Mouse (Mus musculus) liver, adult (tissue): ENCODE results near the gene Smim22.

Experiments
- GATA4 ChIP-seq: IDR thresholded peaks from 2 replicates; pipeline ENCODE4 v1.6.1; 2014; ENCODE audit warnings: mild to moderate bottlenecking, low read length; ENCODE audit not compliant: insufficient replicate concordance

Smim22 gene

DNA sequence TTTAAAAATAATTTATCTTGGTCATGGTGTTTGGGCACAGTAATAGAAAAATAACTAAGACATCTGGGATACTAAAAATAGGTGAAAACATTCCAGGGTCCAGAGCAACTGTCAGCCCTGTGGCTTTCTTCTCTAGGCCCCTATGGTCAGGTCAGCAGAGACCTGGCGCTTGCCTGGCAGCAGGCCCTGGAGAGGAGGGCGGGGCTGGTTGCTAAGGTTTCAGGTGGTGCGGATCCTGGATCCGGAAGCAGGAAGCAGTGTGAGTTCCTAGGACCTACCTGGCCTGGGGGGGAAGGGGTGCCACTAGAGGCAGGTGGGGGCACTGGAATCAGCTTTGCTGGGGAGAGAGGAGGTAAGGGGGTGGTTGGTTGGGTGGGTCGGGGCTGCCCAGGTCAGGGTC lies at the start of gene Smim22:
Gene Smim22 (plus strand): TSS at position 222 of the 400 bp plus-strand sequence.
- TF ChIP-seq GATA4: no peak

DNA sequence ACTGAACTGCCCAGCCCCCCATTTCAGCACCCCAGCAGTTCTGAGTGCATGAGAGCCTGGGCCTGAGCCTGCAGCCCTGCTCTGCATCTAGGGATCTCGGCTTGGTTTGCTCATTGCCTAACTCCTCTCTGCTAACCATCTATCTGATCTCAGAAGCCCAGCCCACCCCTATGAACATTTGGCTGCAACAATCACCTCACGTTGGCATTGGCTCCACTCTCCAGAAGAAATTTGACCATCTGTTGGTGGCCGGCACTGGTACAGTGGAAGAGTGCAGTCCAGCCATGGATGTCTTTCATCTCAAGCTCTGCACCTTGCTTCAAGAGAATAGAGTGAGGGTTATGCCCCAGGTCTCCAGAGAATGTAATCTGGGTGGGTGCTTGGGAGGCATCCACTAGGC lies 49.6 kb upstream of the Smim22 start:
- TF ChIP-seq GATA4: no peak

DNA sequence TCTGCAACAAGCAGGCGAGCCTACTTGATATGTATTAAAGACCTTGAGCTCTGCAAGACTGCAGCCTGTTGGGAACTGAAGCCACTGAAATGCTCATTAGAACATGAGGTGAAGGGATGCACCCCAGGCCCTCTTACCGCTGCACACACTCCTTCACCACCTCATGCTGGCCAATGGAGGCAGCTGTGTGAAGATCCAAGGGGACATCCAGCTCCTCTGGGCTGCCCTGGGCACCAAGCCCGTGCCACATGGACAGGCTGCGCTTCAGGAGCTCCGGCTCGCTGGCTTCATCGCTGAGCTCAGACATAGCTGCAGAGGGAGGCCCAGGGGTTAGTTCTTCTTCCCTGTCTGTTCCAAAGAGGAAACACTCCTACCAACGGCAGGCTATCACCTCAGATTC lies 46.8 kb upstream of the Smim22 start:
- TF ChIP-seq GATA4: no peak

DNA sequence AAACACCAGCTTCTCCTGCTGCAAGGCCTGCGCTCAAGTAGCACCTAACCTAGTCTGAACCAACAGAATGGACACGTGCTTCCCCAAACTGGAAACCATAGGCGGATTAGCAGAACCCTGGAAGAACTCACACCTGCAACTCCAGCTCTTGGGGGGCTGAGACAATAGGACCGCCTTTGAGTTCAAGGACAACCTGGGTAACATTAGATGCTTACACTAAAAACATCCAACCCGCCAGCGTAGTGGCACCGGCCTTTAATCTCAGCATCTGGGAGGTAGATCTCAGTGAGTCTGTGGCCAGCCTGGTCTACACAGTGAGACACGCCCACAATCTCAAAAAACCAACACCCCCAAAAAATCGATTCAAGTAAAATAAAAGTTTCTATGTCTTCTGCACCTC lies 43.7 kb upstream of the Smim22 start:
- TF ChIP-seq GATA4: no peak

DNA sequence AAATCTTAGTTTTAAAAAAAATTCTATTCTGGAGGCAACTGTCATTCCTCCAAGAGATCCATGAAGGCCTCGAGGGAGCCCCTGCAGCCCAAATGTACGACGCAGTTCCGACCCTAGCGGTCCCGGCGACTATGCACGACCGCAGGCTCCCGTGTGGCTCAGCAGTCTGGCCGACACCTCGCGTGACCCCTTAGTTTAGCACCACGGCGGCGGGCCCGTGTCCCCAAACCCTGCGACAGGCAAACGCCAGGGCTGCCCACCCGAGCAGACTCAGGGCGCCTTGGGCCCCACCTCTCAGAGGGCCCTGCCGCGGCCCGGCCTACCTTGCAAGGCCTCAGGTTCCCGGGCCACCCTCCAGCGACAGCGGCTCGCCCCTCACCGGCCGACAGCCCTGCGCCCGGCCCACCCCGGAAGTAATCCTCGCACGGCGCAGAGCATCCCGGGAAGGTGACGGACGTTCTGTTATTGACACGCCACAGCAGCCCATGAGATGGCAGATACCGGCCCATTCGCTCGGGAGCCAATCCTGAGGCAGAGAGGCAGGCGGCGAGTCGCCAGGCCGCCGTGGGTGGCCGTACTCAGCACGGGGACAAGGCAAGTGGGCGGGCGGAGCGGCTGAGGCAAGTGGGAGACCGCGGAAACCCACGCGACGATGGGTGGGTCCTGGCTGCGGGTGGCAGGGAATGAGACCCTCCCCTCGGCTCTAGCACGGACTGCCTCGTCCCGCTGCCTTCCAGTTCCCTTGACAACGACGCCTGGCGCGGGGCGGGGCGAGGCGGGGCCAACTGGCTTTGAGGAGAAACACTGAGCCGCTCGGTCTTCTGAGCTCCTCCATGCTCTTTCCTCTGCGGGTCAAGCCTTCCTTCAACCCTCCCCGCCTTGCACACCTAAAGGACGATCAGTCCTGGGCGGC lies 43.0 kb upstream of the Smim22 start, which contains the start of gene Anks3:
Gene Anks3 (minus strand): TSS at position 409 of the 913 bp plus-strand sequence.
- TF ChIP-seq GATA4: peak; percentile 61; the same call in 1 of the 2 replicates

DNA sequence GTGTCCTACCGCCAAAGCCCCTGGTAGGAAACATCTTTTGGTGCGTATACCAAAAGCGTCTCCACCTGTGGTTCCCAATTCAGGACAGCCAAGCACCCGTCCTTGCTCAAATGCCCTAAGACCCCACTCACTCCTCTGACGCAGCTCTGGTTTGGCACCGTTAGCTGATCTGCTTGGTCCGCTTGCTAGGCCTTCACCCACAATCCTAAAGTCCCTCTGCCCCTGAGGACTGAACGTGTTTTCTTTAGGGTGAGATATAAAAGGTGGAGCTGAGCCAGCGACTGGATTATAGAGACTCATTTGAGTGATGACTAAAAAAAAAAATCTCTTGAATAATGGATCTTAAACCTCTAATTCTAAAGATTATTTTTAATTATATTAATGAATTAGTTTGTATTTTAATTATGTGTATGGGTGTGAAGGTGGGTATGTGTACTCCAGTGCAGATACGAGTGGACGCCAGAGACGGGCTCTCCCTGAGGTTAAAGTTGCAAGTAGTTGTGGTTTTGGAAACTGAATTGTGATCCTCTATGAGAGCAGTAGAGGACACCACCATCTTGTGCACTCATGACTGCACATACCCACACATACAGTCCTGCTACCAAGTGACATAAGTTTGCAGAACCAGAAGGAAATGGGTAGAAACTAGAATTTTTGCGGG lies 42.2 kb upstream of the Smim22 start:
- no peak for TF ChIP-seq GATA4

DNA sequence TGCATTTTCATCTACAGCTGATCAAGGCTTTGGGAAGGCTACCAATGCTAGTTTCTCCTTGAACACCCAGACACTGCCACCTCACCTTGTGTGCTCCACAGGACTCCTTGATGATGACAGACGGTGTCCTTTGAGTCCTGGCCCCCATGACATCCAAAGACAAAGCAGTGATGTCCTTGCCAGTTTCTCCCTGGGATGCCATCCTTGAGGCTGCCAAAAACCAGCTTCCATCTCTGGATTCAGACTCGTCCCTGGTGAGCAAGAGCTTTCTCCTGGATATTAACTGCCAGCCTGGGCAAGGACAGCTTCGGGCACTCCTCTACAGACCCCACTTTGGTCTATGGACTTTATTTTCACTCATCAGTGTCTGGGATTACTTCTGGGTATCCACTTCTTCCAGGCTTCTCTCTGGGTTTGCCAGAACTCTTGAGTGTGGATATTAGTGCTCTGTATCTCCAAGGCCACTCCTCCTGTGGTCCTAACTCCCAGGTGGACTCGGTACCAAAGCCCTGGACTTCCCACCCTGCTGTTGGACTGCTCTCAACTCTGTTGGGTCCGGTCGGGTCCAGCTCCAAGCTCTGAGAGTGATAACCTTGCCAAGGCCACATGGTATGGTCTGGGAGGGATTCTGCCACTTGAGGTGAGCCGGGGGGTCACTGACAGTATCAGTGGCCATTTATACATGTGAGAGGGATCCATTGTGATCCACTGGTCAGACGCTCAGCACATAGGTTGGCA lies 41.5 kb upstream of the Smim22 start:
- TF ChIP-seq GATA4: no peak

DNA sequence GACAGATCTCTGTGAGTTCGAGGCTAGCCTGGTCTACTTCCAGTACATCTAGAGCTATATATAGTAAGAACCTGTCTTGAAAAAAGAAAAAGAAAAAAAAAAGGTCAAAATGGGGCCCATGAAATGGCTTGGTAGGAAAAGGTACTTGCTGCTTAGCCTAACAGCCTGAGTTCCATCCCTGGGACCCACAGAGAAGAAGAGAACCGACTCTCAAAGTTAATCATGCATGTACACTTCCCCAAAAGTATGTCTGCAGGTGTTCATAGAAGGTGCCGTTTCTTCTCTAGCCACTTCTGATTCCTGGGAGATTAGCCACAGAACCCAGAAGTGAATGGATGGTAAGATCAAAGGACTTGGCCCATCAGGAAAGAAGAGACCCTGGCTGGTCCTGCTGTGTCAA lies 38.7 kb upstream of the Smim22 start:
- no peak for TF ChIP-seq GATA4

DNA sequence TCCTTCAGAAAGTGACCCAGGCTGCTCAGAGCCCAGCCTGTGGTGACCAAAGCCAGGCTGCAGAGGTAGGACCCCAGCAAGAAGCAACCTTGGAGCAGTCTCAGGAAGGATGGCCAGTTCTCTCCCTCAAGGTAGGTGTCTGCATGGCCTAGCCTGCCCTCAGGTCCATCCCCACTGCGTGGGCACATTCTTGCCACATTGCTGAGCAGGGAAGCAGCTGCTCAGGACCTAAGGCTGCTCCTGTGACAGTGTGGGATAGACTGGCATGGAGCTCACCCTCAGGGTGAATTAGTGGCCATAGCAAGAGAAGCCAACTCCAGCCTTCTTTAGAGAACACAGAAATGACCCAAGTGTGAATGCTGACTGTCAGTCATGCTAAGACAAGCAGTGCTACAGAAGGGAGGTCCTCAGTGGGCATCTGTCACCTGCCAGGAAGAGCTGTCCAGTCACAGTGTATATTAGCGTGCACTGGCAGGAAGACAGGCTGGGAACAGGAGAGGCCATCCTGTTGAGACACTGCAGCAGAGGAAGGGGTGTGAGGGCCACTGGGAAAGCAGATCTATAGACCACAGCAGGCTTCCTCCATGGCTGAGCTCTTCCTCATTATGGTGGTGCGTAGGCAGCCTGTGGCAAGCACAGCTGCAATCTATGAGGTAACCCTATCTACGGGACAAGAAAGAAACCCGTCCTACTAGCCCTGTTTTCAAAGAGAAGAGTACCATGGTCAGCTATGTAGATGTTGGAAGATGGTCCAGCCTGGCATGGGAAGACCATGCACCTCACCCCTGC lies 37.8 kb upstream of the Smim22 start:
- no peak for TF ChIP-seq GATA4

DNA sequence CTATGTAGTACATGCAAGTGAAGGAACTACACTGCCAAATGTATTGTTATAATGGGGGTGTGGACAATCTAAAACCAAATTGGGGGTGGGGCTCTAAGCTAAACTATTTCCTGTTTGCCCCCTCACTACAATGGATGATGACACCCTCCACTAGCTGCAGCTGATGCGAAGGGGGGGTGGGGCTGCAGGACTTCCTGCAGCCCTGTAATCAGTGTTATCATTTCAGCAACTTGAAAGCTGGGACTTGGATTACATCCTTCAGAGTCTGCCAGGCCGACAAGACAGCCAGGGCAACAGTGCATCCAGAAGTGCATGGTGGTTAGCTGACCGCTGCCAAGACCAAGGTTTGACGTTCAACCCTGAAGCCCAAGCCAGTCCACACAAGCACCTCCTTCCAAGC lies 35.5 kb upstream of the Smim22 start:
- no peak; the same call in 1 of the 2 replicates for TF ChIP-seq GATA4

DNA sequence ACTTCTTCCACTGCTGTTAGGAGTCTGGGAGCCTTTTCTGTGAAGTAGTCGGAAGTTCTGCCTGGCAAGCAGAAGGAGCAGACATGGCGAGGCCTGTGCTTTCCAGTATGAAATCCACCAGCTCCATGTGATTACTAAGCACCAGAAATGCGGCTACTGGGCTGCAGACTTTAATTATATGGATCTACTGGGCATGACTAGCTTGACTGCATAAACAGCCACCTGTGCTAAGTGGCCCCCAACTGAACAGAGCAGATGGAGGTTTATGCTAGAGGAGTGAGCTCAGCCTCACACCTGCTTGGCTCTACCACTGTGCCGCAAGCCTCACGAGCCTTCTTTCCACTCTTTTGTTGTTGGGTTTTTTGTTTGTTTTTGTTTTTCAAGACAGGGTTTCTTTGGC lies 32.6 kb upstream of the Smim22 start:
- TF ChIP-seq GATA4: no peak

DNA sequence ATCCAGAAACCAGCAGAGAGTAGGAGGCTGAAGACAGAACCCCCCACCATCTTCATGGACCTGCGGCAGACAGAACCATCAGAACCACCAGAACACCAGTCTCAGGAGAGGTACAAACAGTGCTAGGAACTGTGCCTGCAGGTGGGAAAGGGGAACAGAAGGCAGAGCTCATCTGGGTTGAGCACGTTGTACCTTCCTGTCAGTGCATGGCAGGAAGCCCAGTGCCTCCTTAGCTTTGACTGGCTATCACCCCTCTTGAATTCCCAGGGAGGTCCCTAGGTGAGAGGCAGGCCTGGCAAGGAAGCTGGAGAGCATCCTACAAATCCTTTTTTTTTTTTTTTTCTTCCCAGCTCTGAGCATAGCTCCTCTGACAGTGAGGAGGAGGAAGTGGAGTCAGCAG lies 30.9 kb upstream of the Smim22 start:
- no peak for TF ChIP-seq GATA4

DNA sequence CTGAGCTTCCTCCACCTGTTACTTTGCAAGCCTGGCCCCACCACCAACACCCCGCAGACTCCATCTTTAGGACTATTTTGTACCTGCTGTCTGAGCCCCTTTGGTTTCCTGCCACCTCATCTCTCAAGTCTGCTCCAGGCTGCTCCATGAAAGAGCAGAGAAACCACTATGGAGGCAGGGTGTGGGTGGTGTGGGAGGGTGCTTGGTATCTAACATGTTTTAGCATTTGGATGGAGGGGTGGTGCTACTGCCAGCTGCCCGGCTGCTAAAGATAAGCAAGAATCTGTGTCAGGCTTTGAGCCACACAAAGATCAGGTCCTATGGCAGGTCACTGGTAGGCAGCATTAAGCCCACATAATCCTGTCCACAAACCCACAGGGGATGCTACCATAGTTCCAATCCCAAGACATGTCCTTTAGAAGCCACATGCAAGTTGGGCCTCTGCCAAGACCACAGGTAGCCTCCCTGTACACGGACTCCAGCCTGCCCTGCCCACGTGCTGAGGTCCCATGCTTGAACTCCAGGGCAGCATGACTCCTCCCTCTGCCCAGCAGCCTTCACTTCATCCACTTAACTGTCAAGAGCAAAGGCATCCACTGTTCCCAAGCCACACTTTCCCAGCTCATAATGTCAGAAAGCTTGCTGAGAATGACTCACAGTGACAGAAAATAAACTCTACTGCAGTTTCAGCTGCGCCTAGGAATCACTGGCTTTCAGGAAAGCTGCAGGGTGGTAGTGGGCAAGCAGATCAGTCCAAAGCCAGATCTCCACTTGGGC lies 28.6 kb upstream of the Smim22 start:
- no peak for TF ChIP-seq GATA4

DNA sequence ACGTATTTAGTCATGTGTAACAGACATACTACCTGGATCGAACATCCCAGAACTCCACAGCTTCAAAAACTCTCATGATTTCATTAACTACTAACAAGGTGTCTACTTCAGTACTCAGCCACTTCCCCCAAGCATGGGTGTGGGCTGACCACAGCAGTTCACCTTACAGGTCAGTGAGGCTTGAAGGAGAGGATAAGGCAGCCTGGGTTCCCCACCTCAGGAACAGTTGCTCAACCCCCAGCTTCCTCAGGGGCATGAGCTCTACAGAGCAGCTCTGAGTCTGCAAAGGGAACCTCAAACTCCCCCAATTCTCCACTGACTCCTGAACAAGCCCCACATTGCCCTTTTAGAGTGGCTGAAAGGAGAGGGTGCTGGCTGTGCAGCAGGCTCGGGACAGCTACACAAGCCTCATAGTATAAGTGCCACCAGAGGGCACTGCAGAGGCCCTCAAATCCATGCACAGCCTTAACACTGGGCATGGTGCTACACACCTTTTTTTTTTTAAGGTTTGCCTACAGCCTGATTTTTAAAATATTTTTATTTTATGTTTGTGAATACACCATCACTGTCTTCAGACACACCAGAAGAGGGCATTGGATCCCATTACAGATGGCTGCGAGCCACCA lies 27.2 kb upstream of the Smim22 start:
- TF ChIP-seq GATA4: no peak
